Mouse (Mus musculus) CH12.LX (cell line): ENCODE results near the gene Pdcd1lg2.

ENCODE experiments used
- CTCF ChIP-seq, 2 experiments: IDR thresholded peaks in 1 of 2; conservative IDR thresholded peaks in 1 of 2; 2 replicates each; pipeline ENCODE4 v1.5.1; 2011 to 2012; ENCODE audit warnings: low read depth in 2 of 2, low read length in 2 of 2, improper control_type of control experiment in 1 of 2, inconsistent platforms in 1 of 2, mild to moderate bottlenecking in 1 of 2, moderate library complexity in 1 of 2
- EP300 ChIP-seq: IDR thresholded peaks from 2 replicates; pipeline ENCODE4 v1.6.1; 2011; ENCODE audit warnings: low read length, improper control_type of control experiment
- IRF4 ChIP-seq: IDR thresholded peaks from 2 replicates; pipeline ENCODE4 v1.6.1; 2014; ENCODE audit warnings: low read depth, mild to moderate bottlenecking, inconsistent platforms, low read length, improper control_type of control experiment
- JUN ChIP-seq: IDR thresholded peaks from 2 replicates; pipeline ENCODE4 v1.6.1; 2011; ENCODE audit warnings: low read depth, mild to moderate bottlenecking, low read length, improper control_type of control experiment, moderate library complexity; ENCODE audit not compliant: insufficient read depth
- ZKSCAN1 ChIP-seq: IDR thresholded peaks from 2 replicates; pipeline ENCODE4 v1.6.1; 2012; ENCODE audit warnings: low read depth, inconsistent platforms, low read length, improper control_type of control experiment, borderline replicate concordance

GRCm38 (mm10) chr19:29402621-29403020 lies 8.1 kb upstream of the Pdcd1lg2 start:
- TF ChIP-seq JUN = no peak
- no peak for TF ChIP-seq IRF4
- TF ChIP-seq CTCF (conservative IDR thresholded peaks at IDR 0.05 in 1 of 2, IDR thresholded peaks at IDR 0.05 in 1 of 2; ENCODE audit: low read depth in 2 of 2, low read length in 2 of 2) = no peak
- no peak for TF ChIP-seq EP300
- no peak for TF ChIP-seq ZKSCAN1
